Mouse (Mus musculus) cortical plate, adult 2 months (tissue): ENCODE measurements around the gene Gm6020. TPM values are rescaled to one million over a fixed set of nuclear protein-coding genes. Genes with fewer than 3 reads are reported as not detected.

Experiments
- H3K27ac ChIP-seq: fragments of 200-500 bp; 2 replicates; pipeline ENCODE4 v1.5.1; 2012; ENCODE audit warnings: low read length, control low read depth, inconsistent platforms; ENCODE audit not compliant: insufficient read depth
- H3K4me1 ChIP-seq: fragments of 200-500 bp; 2 replicates; pipeline ENCODE4 v1.6.1; 2011; ENCODE audit warnings: low read length; ENCODE audit not compliant: control insufficient read depth, insufficient read depth
- H3K4me3 ChIP-seq: fragments of 200-500 bp; 2 replicates; pipeline ENCODE4 v1.5.1; 2011; ENCODE audit warnings: mild to moderate bottlenecking, low read length, control low read depth; ENCODE audit not compliant: insufficient read depth
- CTCF ChIP-seq: fragments of 200-500 bp; IDR thresholded peaks from 2 replicates; pipeline ENCODE4 v1.5.1; 2011; ENCODE audit warnings: mild to moderate bottlenecking, control low read depth, low read length; ENCODE audit not compliant: insufficient read depth; ENCODE audit errors: extremely low read depth
- POLR2A ChIP-seq: fragments of 200-500 bp; IDR thresholded peaks from 2 replicates; pipeline ENCODE4 v1.6.1; 2011; ENCODE audit warnings: mild to moderate bottlenecking, low read length, control low read depth; ENCODE audit not compliant: insufficient read depth; ENCODE audit errors: extremely low read depth
- polyA plus RNA-seq: library from polyadenylated mRNA; depleted of rRNA; stranded (reverse); fragments of >200 nt; gene quantifications from 2 replicates; pipeline ENCODE4 v1.2.3, GENCODE M21; 2012; rRNA removed

Gene Gm6020
- polyA plus RNA-seq, 1 experiment, result not detected

- TF ChIP-seq POLR2A (no peak), CTCF (no peak)
- Histone ChIP-seq H3K4me1 (no peaks in the 10 kb centered on the region), H3K27ac (no peak overlapping the region), H3K4me3 (no peak overlapping the region)
Observed at GRCm38 (mm10) chr19:61223706-61224328, 40.1 kb downstream of the Gm6020 start.

- Histone ChIP-seq H3K4me3 (peak overlapping the region; percentile 85), H3K27ac (no peak overlapping the region), H3K4me1 (no peaks in the 10 kb centered on the region)
- TF ChIP-seq POLR2A (no peak), CTCF (no peak)
Observed at GRCm38 (mm10) chr19:61224678-61225525, 41.2 kb downstream of the Gm6020 start.

- peak overlapping the region; percentile 37 for H3K27ac ChIP-seq
- H3K4me1 ChIP-seq, result no peaks in the 10 kb centered on the region
- peak overlapping the region; percentile 85 for H3K4me3 ChIP-seq
- TF ChIP-seq POLR2A, result no peak
- no peak for TF ChIP-seq CTCF
Observed at GRCm38 (mm10) chr19:61225526-61226400, 42.1 kb downstream of the Gm6020 start.

GRCm38 (mm10) chr19:61226401-61226927, 42.8 kb downstream of the Gm6020 start:
- TF ChIP-seq CTCF (no peak), POLR2A (no peak)
- Histone ChIP-seq H3K27ac (peak overlapping the region; percentile 37), H3K4me1 (no peaks in the 10 kb centered on the region), H3K4me3 (peak overlapping the region; percentile 85)

- peak; percentile 19; the same call in 1 of the 2 replicates for TF ChIP-seq POLR2A
- no peak for TF ChIP-seq CTCF
- Histone ChIP-seq H3K4me3 (peak overlapping the region; percentile 85), H3K27ac (peak overlapping the region; percentile 37), H3K4me1 (no peaks in the 10 kb centered on the region)
Observed at GRCm38 (mm10) chr19:61226928-61227854, 43.5 kb downstream of the Gm6020 start.

GRCm38 (mm10) chr19:61227941-61228701, 44.4 kb downstream of the Gm6020 start, which contains the start of gene Csf2ra:
Gene Csf2ra, minus strand, starts transcription at chr19:61228429.
- peak within 1 kb of the TSS; percentile 85 for H3K4me3 ChIP-seq
- no peaks in the 10 kb centered on the region for H3K4me1 ChIP-seq
- peak within 1 kb of the TSS; percentile 35; the same call in 1 of the 2 replicates for H3K27ac ChIP-seq
- TF ChIP-seq POLR2A (no peak), CTCF (no peak)

Other genes with a start within 250 kb of the Gm6020 start
- 46.8 and 50.5 TPM in 2 replicates for gene Zfp950, start 43.0 kb upstream of the Gm6020 start, polyA plus RNA-seq
- not detected in 2 replicates for gene Gm7102, start 7.6 kb upstream of the Gm6020 start, polyA plus RNA-seq
- gene Csf2ra, start 44.5 kb downstream of the Gm6020 start, polyA plus RNA-seq, result 133 and 150 TPM in 2 replicates
- gene Gm21060, start 113.2 kb downstream of the Gm6020 start, polyA plus RNA-seq, result not detected in 2 replicates